Mouse (Mus musculus) hindbrain, embryonic 15.5 days (tissue): ENCODE measurements around the gene Bcl7c. TPM values are rescaled to one million over a fixed set of nuclear protein-coding genes. Genes with fewer than 3 reads are reported as not detected.

ENCODE experiments used
- ATAC-seq: fragments of 200-750 bp; cut with Nextera tagmentation; 2 replicates; pipeline ENCODE4 v1.8.0; 2017; ENCODE audit warnings: low read depth, moderate number of reproducible peaks, moderate TSS enrichment; ENCODE audit not compliant: low FRiP score
- H3K27ac ChIP-seq: fragments of 300-500 bp; sonication (generic); replicated peaks from 2 replicates; pipeline ENCODE4 v1.5.1; 2015; ENCODE audit warnings: mild to moderate bottlenecking, inconsistent platforms
- H3K27me3 ChIP-seq: fragments of 300-500 bp; sonication (generic); 2 replicates; pipeline ENCODE4 v1.6.1; 2015; ENCODE audit warnings: control low read depth, inconsistent platforms
- H3K36me3 ChIP-seq: fragments of 300-500 bp; sonication (generic); 2 replicates; pipeline ENCODE4 v1.6.1; 2015; ENCODE audit warnings: control low read depth, inconsistent platforms
- H3K4me1 ChIP-seq: fragments of 300-500 bp; sonication (generic); replicated peaks from 2 replicates; pipeline ENCODE4 v1.6.1; 2015; ENCODE audit warnings: control low read depth, inconsistent platforms
- H3K4me2 ChIP-seq: fragments of 300-500 bp; sonication (generic); 2 replicates; pipeline ENCODE4 v1.6.1; 2015; ENCODE audit warnings: moderate library complexity, mild to moderate bottlenecking, inconsistent platforms
- H3K4me3 ChIP-seq: fragments of 300-500 bp; sonication (generic); 2 replicates; pipeline ENCODE4 v1.5.1; 2015; ENCODE audit warnings: mild to moderate bottlenecking, inconsistent platforms
- H3K9ac ChIP-seq: fragments of 300-500 bp; sonication (generic); 2 replicates; pipeline ENCODE4 v1.6.1; 2015; ENCODE audit warnings: inconsistent platforms
- H3K9me3 ChIP-seq: fragments of 300-500 bp; sonication (generic); 2 replicates; pipeline ENCODE4 v1.6.1; 2016; ENCODE audit warnings: control low read depth, inconsistent platforms
- WGBS: fragments of 180-500 bp; shearing (Covaris S2); methylation state at CpG from one replicate; pipeline ENCODE4 v1.1.7; 2015; 5-methylcytosine and 5-hydroxymethylcytosine counted together
- polyA plus RNA-seq: library from polyadenylated mRNA; unstranded; fragments of >200 nt; fragmentation: Nextera tagmentation; extraction: Ambion mirVana; gene quantifications from 2 replicates; pipeline ENCODE4 v1.2.1, GENCODE M21; 2015

Bcl7c gene
- polyA plus RNA-seq, result 53.2 and 55.1 TPM in 2 replicates

- peaks cover 22% of the 10 kb centered on the region; the same call in 1 of the 2 replicates for H3K36me3 ChIP-seq
- H3K27me3 ChIP-seq, result no peaks in the 10 kb centered on the region
- H3K9ac ChIP-seq, result peak within 1 kb of the TSS; percentile 61
- peak within 1 kb of the TSS; percentile 90 for H3K27ac ChIP-seq
- H3K4me1 ChIP-seq, result peaks cover 32% of the 10 kb centered on the region
- H3K9me3 ChIP-seq, result no peaks in the 10 kb centered on the region
- ATAC-seq, result peak; percentile 82
- H3K4me3 ChIP-seq, result peak within 1 kb of the TSS; percentile 61
- WGBS, result under 1% methylated on average over 54 of the region's 90 CpGs
- H3K4me2 ChIP-seq, result peak within 1 kb of the TSS; percentile 74
These were observed at the start of gene Bcl7c for GRCm38 (mm10) chr7:127708207-127709078. Gene Bcl7c (minus strand): TSS chr7:127708933.

GRCm38 (mm10) chr7:127753741-127754140, 45.0 kb upstream of the Bcl7c start:
- Histone ChIP-seq H3K27me3 (no peaks in the 10 kb centered on the region), H3K9me3 (no peaks in the 10 kb centered on the region), H3K4me3 (no peak overlapping the region), H3K27ac (no peak overlapping the region), H3K36me3 (peaks cover 81% of the 10 kb centered on the region), H3K4me1 (peaks cover 28% of the 10 kb centered on the region), H3K4me2 (no peak overlapping the region), H3K9ac (no peak overlapping the region)
- WGBS, result 92% methylated on average over 7 of the region's 7 CpGs
- ATAC-seq, result no peak

GRCm38 (mm10) chr7:127753158-127753557, 44.4 kb upstream of the Bcl7c start:
- Histone ChIP-seq H3K4me2 (no peak overlapping the region), H3K4me3 (no peak overlapping the region), H3K27me3 (no peaks in the 10 kb centered on the region), H3K4me1 (peaks cover 31% of the 10 kb centered on the region), H3K9ac (no peak overlapping the region), H3K36me3 (peaks cover 84% of the 10 kb centered on the region), H3K27ac (no peak overlapping the region), H3K9me3 (no peaks in the 10 kb centered on the region)
- 86% methylated on average over 5 of the region's 5 CpGs for WGBS
- ATAC-seq, result no peak

GRCm38 (mm10) chr7:127752069-127752468, 43.3 kb upstream of the Bcl7c start:
- Histone ChIP-seq H3K4me3 (no peak overlapping the region), H3K27ac (no peak overlapping the region), H3K9me3 (no peaks in the 10 kb centered on the region), H3K4me2 (no peak overlapping the region), H3K36me3 (peaks cover 75% of the 10 kb centered on the region), H3K9ac (no peak overlapping the region), H3K4me1 (peaks cover 42% of the 10 kb centered on the region), H3K27me3 (no peaks in the 10 kb centered on the region)
- ATAC-seq, result no peak
- WGBS, result 95% methylated on average over 27 of the region's 27 CpGs

GRCm38 (mm10) chr7:127751619-127752018, 42.9 kb upstream of the Bcl7c start:
- H3K4me2 ChIP-seq, result no peak overlapping the region
- no peaks in the 10 kb centered on the region for H3K9me3 ChIP-seq
- peaks cover 39% of the 10 kb centered on the region for H3K4me1 ChIP-seq
- H3K27me3 ChIP-seq, result no peaks in the 10 kb centered on the region
- 96% methylated on average over 5 of the region's 5 CpGs for WGBS
- H3K36me3 ChIP-seq, result peaks cover 70% of the 10 kb centered on the region
- no peak overlapping the region for H3K9ac ChIP-seq
- H3K4me3 ChIP-seq, result no peak overlapping the region
- no peak overlapping the region for H3K27ac ChIP-seq
- ATAC-seq, result no peak

- WGBS, result 90% methylated on average over 19 of the region's 19 CpGs
- no peak for ATAC-seq
- no peak overlapping the region for H3K4me2 ChIP-seq
- H3K27ac ChIP-seq, result no peak overlapping the region
- H3K36me3 ChIP-seq, result peaks cover 67% of the 10 kb centered on the region
- no peak overlapping the region for H3K4me3 ChIP-seq
- H3K4me1 ChIP-seq, result peaks cover 28% of the 10 kb centered on the region
- H3K9ac ChIP-seq, result no peak overlapping the region
- H3K27me3 ChIP-seq, result no peaks in the 10 kb centered on the region
- H3K9me3 ChIP-seq, result no peaks in the 10 kb centered on the region
These were observed 41.7 kb upstream of the Bcl7c start for GRCm38 (mm10) chr7:127750131-127751127.

- H3K36me3 ChIP-seq, result peaks cover 46% of the 10 kb centered on the region
- H3K4me1 ChIP-seq, result peaks cover 25% of the 10 kb centered on the region
- H3K27me3 ChIP-seq, result no peaks in the 10 kb centered on the region
- 96% methylated on average over 28 of the region's 28 CpGs for WGBS
- H3K4me2 ChIP-seq, result peak overlapping the region; percentile 87; the same call in 1 of the 2 replicates
- no peak overlapping the region for H3K27ac ChIP-seq
- H3K9me3 ChIP-seq, result no peaks in the 10 kb centered on the region
- ATAC-seq, result no peak
- H3K4me3 ChIP-seq, result peak overlapping the region; percentile 86
- no peak overlapping the region for H3K9ac ChIP-seq
These were observed 39.5 kb upstream of the Bcl7c start for GRCm38 (mm10) chr7:127748235-127748560.

GRCm38 (mm10) chr7:127747559-127748234, 39.0 kb upstream of the Bcl7c start:
- no peaks in the 10 kb centered on the region for H3K9me3 ChIP-seq
- peaks cover 42% of the 10 kb centered on the region for H3K36me3 ChIP-seq
- 33% methylated on average over 6 of the region's 6 CpGs for WGBS
- H3K27me3 ChIP-seq, result no peaks in the 10 kb centered on the region
- no peak for ATAC-seq
- H3K4me3 ChIP-seq, result peak overlapping the region; percentile 86
- H3K4me2 ChIP-seq, result peak overlapping the region; percentile 87
- H3K4me1 ChIP-seq, result peaks cover 21% of the 10 kb centered on the region
- H3K27ac ChIP-seq, result peak overlapping the region; percentile 89
- peak overlapping the region; percentile 96 for H3K9ac ChIP-seq

- no peak for ATAC-seq
- Histone ChIP-seq H3K27ac (peak overlapping the region; percentile 89), H3K9me3 (no peaks in the 10 kb centered on the region), H3K4me2 (peak overlapping the region; percentile 87), H3K4me3 (peak overlapping the region; percentile 86), H3K9ac (peak overlapping the region; percentile 96), H3K36me3 (peaks cover 33% of the 10 kb centered on the region), H3K4me1 (peaks cover 21% of the 10 kb centered on the region), H3K27me3 (no peaks in the 10 kb centered on the region)
- WGBS, result under 1% methylated on average over 31 of the region's 62 CpGs
These were observed 38.1 kb upstream of the Bcl7c start for GRCm38 (mm10) chr7:127746494-127747491.

GRCm38 (mm10) chr7:127745652-127746493, 37.1 kb upstream of the Bcl7c start:
- ATAC-seq, result peak; percentile 93
- Histone ChIP-seq H3K4me1 (peaks cover 21% of the 10 kb centered on the region), H3K27ac (peak overlapping the region; percentile 89), H3K4me3 (peak overlapping the region; percentile 86), H3K9ac (peak overlapping the region; percentile 96), H3K36me3 (peaks cover 24% of the 10 kb centered on the region), H3K4me2 (peak overlapping the region; percentile 87), H3K9me3 (no peaks in the 10 kb centered on the region), H3K27me3 (no peaks in the 10 kb centered on the region)
- under 1% methylated on average over 38 of the region's 39 CpGs for WGBS
